Mouse (Mus musculus) gastrocnemius, postnatal 4 days (tissue): ENCODE results near the gene Olfr287. TPM values are rescaled to one million over a fixed set of nuclear protein-coding genes. Genes with fewer than 3 reads are reported as not detected.

Experiments
- DNase-seq, 2 experiments: peaks; one replicate each; pipeline ENCODE4 v3.0.0; 2021 to 2022; ENCODE audit warnings: low spot score in 2 of 2, mixed read lengths in 2 of 2
- total RNA-seq, 2 experiments: library from RNA; stranded (reverse); gene quantifications; 2 replicates each; pipeline ENCODE4 v1.2.3; 2021

Olfr287 gene
- total RNA-seq, 2 experiments from 2014 or later, result not detected

DNA sequence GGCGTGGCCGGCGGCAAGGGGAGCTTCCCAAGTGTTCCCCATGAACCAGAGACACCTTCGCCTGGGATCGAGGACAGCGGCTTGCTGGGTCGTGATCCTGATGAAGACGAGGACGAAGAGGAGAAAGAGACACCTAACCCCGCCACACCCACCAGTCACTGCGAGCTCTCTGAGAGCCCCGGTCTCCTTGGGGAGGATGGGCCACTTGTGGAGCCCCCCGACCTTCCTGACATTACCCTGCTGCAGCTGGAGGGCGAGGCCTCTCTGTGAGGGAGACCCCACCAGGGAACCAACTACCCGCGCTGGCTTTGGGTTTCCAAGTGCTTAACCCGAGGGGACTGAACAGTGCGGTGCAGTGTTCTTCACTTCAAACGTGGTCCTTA, 52.2 kb downstream of the Olfr287 start:
- no peak for DNase-seq

DNA sequence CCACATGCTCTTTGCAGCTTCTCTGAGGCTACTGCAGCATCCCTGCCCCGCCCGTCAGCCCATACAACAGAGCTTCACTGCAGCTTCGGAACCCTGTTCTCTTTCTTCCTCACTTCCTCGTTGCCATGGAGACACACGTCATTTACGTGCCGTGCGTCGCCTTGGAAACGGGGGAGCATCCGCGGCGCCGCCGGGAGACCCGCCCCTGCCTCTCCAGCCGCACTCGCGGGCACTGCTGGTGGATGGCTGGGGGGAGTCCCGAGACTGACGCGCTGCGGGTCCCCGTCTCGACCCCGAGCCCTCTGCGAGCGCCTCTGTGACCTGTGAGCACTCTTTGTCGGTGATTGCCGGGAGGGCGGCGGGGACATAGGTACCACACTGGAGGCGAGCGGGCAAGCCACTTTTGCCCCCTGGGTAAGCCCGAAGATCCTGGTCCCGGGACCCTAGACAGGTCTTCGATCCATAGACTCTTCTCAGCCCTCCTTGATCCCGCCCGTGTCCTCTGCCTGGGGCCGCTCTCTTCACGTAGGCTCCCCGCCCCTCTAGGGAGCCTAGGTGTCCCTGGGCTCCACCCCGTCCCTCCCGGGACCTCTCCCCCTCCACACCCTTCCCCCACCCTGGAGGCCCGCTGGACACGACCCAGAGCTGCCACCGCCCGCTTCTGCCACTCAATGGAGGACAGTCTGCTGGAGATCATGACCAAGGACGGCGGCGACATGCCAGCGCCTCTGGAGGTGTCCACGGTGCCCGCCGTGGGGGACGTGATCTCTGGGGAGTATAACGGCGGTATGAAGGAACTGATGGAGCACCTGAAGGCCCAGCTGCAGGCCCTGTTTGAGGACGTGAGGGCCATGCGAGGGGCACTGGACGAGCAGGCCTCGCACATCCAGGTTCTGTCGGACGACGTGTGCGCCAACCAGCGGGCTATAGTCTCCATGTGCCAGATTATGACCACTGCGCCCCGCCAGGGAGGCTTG, 52.9 kb downstream of the Olfr287 start:
- DNase-seq, result peak; percentile 24 to 48

- no peak for DNase-seq
Measured at GRCm38 (mm10) chr15:98166963-98167644, 53.8 kb downstream of the Olfr287 start, which contains the start of gene Ccdc184. TSS of gene Ccdc184 (plus strand) at chr15:98167158.

- DNase-seq, result no peak
Measured at GRCm38 (mm10) chr15:98165525-98165924, 55.3 kb downstream of the Olfr287 start, which contains the start of gene Asb8. TSS of gene Asb8 (minus strand) at chr15:98165625.

GRCm38 (mm10) chr15:98162561-98162960, 58.3 kb downstream of the Olfr287 start:
- DNase-seq, result no peak

DNA sequence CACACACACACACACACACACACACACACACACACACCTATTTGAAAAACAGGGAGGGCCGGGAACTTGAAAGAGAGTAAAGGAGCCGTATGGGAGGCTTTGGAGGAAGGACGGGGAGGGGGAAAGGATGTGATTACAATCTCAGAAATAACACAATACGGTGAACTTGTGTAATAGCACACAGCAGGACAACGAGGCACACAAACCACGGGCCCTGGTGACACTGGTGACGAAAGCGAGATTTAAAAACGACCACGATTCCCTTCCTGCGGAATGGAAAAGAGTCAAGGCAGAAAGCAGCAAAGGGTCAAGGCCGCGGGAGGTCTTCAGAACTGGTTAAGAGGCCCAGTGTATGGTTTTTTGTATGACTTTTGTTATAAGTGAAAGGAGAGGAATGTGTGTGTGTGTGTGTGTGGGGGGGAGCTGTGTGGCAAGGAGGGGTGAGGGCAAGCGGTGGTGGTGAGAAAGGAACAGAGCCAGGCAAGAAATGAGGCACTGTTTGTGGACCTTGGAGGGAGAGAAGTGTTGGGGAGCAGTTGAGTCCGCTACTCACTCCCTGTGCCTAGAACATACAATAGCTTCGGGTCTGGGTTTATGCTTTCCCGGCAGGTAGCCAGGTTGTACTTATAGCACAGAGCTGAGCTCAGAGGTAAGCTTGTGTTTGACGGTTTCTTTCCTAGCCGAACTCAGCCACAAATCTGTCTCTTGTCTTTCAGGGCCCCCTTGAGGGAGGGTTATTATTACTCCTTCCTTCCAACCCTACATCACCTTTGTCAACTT, 59.6 kb downstream of the Olfr287 start:
- DNase-seq, result no peak

DNA sequence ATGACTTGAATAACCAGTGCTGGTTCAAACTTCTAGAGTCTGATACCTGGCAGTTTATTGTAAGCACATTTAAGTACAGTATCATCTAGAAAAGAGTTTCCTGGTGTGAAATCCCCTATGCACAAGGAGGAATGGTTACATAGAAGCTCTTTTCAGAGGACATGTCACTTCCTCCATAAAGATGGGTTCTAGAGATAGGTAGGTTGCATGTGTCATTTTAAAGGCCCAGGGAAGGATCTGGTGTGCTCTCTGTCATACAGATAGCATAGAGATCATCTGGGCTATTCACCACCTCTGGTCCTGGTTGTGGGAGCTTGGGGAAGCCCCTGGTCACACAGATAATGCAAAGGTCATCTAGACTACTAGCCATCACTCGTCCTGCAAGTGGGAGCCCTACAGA, 63.6 kb downstream of the Olfr287 start:
- DNase-seq, result no peak

Other genes starting within 250 kb of the Olfr287 start
- gene Col2a1, start 216.4 kb downstream of the Olfr287 start, total RNA-seq, result 10 to 100 TPM; 20.0 to 36.3 TPM
- 100 to 1,000 TPM; 776 to 786 TPM for gene Pfkm, start 128.5 kb downstream of the Olfr287 start, total RNA-seq
- 10 to 100 TPM; 17.7 to 21.7 TPM for gene Senp1, start 127.3 kb downstream of the Olfr287 start, total RNA-seq
- gene Asb8, start 55.4 kb downstream of the Olfr287 start, total RNA-seq, result 100 to 1,000 TPM; 148 to 174 TPM
- not detected for gene Ccdc184, start 53.9 kb downstream of the Olfr287 start, total RNA-seq
- gene Olfr288, start 25.5 kb downstream of the Olfr287 start, total RNA-seq, result not detected
- gene Gm44579, start 79 bp downstream of the Olfr287 start, total RNA-seq, result not detected
- gene Olfr286, start 13.4 kb upstream of the Olfr287 start, total RNA-seq, result not detected
- not detected for gene H1fnt, start 36.2 kb upstream of the Olfr287 start, total RNA-seq
- 10 to 100 TPM in 1 of 2 experiments, 1 to 10 TPM in 1; 9.8 to 10.7 TPM for gene Zfp641, start 75.1 kb upstream of the Olfr287 start, total RNA-seq
- not detected for gene Olfr285, start 96.3 kb upstream of the Olfr287 start, total RNA-seq
- gene Olfr284, start 119.9 kb upstream of the Olfr287 start, total RNA-seq, result not detected
- gene Olfr283, start 159.9 kb upstream of the Olfr287 start, total RNA-seq, result not detected
- gene Olfr282, start 210.2 kb upstream of the Olfr287 start, total RNA-seq, result not detected
- not detected for gene Olfr281, start 231.5 kb upstream of the Olfr287 start, total RNA-seq
- not detected for gene OR5BS1P, start 248.8 kb upstream of the Olfr287 start, total RNA-seq